Mouse (Mus musculus): ENCODE measurements around the gene Clcn6. TPM values are rescaled to one million over a fixed set of nuclear protein-coding genes. Genes with fewer than 3 reads are reported as not detected.

The Clcn6 gene
- 7.4 and 7.8 TPM in 2 replicates for polyA plus RNA-seq (2014; fragmentation: Nextera tagmentation; extraction: Ambion mirVana)

DNA sequence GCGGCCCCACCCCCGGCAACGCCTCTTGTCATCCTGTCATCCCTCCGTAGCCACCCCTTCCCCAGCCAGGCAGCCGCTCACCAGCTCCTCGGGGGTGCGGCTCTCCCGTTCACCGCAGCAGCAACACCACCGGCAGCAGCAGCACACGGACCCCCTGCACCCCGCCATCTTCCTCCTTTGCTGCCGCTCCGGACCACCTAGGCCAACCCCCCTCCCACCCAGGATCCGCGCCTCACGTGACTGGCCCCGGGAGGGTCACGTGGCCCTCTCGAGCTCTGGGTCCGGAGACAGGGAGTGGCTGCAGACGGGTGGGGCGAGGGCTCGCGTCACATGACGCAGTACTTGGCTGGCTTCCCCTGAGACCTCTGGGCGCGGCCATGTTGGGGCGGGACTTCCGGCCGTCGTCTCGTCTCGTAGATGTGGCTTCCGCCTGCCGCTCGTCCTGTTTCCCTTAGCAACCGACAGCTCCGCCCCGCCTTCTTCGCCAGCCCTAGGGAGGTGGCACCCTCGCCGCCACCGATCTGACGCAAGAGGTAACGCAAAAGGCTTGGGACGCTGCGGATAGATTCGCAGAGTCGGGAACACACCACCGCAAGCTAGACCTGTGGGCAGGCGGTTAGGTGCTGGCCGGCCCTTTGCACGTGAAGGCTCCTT, at the start of gene Clcn6, which contains the start of gene Mthfr:
TSS of gene Clcn6 (minus strand) at position 222 of the 654 bp plus-strand sequence.
TSS of gene Mthfr (plus strand) at position 478 of the 654 bp plus-strand sequence.
- Histone ChIP-seq H3K36me3 (ENCODE audit: control insufficient read depth, insufficient read depth, low read length) (peaks cover 21% of the 10 kb centered on the region), H3K4me1 (ENCODE audit: control insufficient read depth, insufficient read depth, low read length) (peaks cover 33% of the 10 kb centered on the region), H3K4me3 (ENCODE audit: low read depth, low read length) (peak within 1 kb of the TSS; percentile 87), H3K9ac (ENCODE audit: low read depth, low read length) (peak within 1 kb of the TSS; percentile 80), H3K27me3 (replicated peaks; ENCODE audit: control insufficient read depth, insufficient read depth, low read length) (no peaks in the 10 kb centered on the region), H3K9me3 (ENCODE audit: control insufficient read depth, low read length) (no peaks in the 10 kb centered on the region), H3K4me2 (ENCODE audit: low read depth, low read length) (peak within 1 kb of the TSS; percentile 95), H3K27ac (replicated peaks; ENCODE audit: low read depth, low read length) (peak within 1 kb of the TSS; percentile 83)
- DNase-seq (ENCODE audit: low spot score) = peak; percentile 99
- 0% methylated on average over 40 of the region's 54 CpGs for WGBS
- peak; percentile 91 for ATAC-seq (ENCODE audit: low read depth)

- ATAC-seq (ENCODE audit: low read depth) = peak; percentile 94
- Histone ChIP-seq H3K27ac (replicated peaks; ENCODE audit: low read depth, low read length) (peak within 1 kb of the TSS; percentile 39; the same call in 1 of the 2 replicates), H3K9me3 (ENCODE audit: control insufficient read depth, low read length) (no peaks in the 10 kb centered on the region), H3K9ac (ENCODE audit: low read depth, low read length) (peak within 1 kb of the TSS; percentile 86), H3K4me1 (ENCODE audit: control insufficient read depth, insufficient read depth, low read length) (peaks cover 13% of the 10 kb centered on the region; the same call in 1 of the 2 replicates), H3K4me2 (ENCODE audit: low read depth, low read length) (peak within 1 kb of the TSS; percentile 82), H3K27me3 (replicated peaks; ENCODE audit: control insufficient read depth, insufficient read depth, low read length) (no peaks in the 10 kb centered on the region), H3K4me3 (ENCODE audit: low read depth, low read length) (peak within 1 kb of the TSS; percentile 74), H3K36me3 (ENCODE audit: control insufficient read depth, insufficient read depth, low read length) (no peaks in the 10 kb centered on the region)
- DNase-seq (ENCODE audit: low spot score) = peak; percentile 97
- WGBS = 7% methylated on average over 19 of the region's 34 CpGs
Measured at GRCm38 (mm10) chr4:148087907-148088527, 49.4 kb upstream of the Clcn6 start, which contains the start of gene Agtrap. TSS of gene Agtrap (minus strand) at chr4:148088031.

GRCm38 (mm10) chr4:148087091-148087906, 48.7 kb upstream of the Clcn6 start:
- Histone ChIP-seq H3K9ac (ENCODE audit: low read depth, low read length) (peak overlapping the region; percentile 86), H3K27me3 (replicated peaks; ENCODE audit: control insufficient read depth, insufficient read depth, low read length) (no peaks in the 10 kb centered on the region), H3K36me3 (ENCODE audit: control insufficient read depth, insufficient read depth, low read length) (no peaks in the 10 kb centered on the region), H3K4me2 (ENCODE audit: low read depth, low read length) (peak overlapping the region; percentile 82), H3K4me1 (ENCODE audit: control insufficient read depth, insufficient read depth, low read length) (peaks cover 13% of the 10 kb centered on the region; the same call in 1 of the 2 replicates), H3K27ac (replicated peaks; ENCODE audit: low read depth, low read length) (peak overlapping the region; percentile 39; the same call in 1 of the 2 replicates), H3K9me3 (ENCODE audit: control insufficient read depth, low read length) (no peaks in the 10 kb centered on the region), H3K4me3 (ENCODE audit: low read depth, low read length) (peak overlapping the region; percentile 74)
- WGBS = 8% methylated on average over 13 of the region's 30 CpGs
- peak; percentile 16 for DNase-seq (ENCODE audit: low spot score)
- peak; percentile 16 for ATAC-seq (ENCODE audit: low read depth)

- H3K9ac ChIP-seq (ENCODE audit: low read depth, low read length) = no peak overlapping the region
Measured at GRCm38 (mm10) chr4:148085907-148086305, 47.3 kb upstream of the Clcn6 start.

GRCm38 (mm10) chr4:148085131-148085906, 46.7 kb upstream of the Clcn6 start:
- 29% methylated on average over 10 of the region's 10 CpGs for WGBS
- ATAC-seq (ENCODE audit: low read depth) (no peak), DNase-seq (ENCODE audit: low spot score) (no peak)
- Histone ChIP-seq H3K9ac (ENCODE audit: low read depth, low read length) (no peak overlapping the region), H3K27ac (replicated peaks; ENCODE audit: low read depth, low read length) (no peak overlapping the region), H3K4me2 (ENCODE audit: low read depth, low read length) (no peak overlapping the region), H3K4me1 (ENCODE audit: control insufficient read depth, insufficient read depth, low read length) (peaks cover 13% of the 10 kb centered on the region; the same call in 1 of the 2 replicates), H3K9me3 (ENCODE audit: control insufficient read depth, low read length) (no peaks in the 10 kb centered on the region), H3K36me3 (ENCODE audit: control insufficient read depth, insufficient read depth, low read length) (peaks cover 5% of the 10 kb centered on the region; the same call in 1 of the 2 replicates), H3K27me3 (replicated peaks; ENCODE audit: control insufficient read depth, insufficient read depth, low read length) (no peaks in the 10 kb centered on the region), H3K4me3 (ENCODE audit: low read depth, low read length) (no peak overlapping the region)

More at GRCm38 (mm10) chr4:148085907-148086305, 47.3 kb upstream of the Clcn6 start:
- H3K27ac ChIP-seq (replicated peaks; ENCODE audit: low read depth, low read length) = no peak overlapping the region
- DNase-seq (ENCODE audit: low spot score) (no peak), ATAC-seq (ENCODE audit: low read depth) (no peak)
- H3K27me3 ChIP-seq (replicated peaks; ENCODE audit: control insufficient read depth, insufficient read depth, low read length) = no peaks in the 10 kb centered on the region
- H3K36me3 ChIP-seq (ENCODE audit: control insufficient read depth, insufficient read depth, low read length) = peaks cover 5% of the 10 kb centered on the region; the same call in 1 of the 2 replicates
- no peak overlapping the region for H3K4me3 ChIP-seq (ENCODE audit: low read depth, low read length)
- H3K9me3 ChIP-seq (ENCODE audit: control insufficient read depth, low read length) = no peaks in the 10 kb centered on the region
- H3K4me2 ChIP-seq (ENCODE audit: low read depth, low read length) = no peak overlapping the region
- H3K4me1 ChIP-seq (ENCODE audit: control insufficient read depth, insufficient read depth, low read length) = peaks cover 13% of the 10 kb centered on the region; the same call in 1 of the 2 replicates
- WGBS = 74% methylated on average over 3 of the region's 3 CpGs

DNA sequence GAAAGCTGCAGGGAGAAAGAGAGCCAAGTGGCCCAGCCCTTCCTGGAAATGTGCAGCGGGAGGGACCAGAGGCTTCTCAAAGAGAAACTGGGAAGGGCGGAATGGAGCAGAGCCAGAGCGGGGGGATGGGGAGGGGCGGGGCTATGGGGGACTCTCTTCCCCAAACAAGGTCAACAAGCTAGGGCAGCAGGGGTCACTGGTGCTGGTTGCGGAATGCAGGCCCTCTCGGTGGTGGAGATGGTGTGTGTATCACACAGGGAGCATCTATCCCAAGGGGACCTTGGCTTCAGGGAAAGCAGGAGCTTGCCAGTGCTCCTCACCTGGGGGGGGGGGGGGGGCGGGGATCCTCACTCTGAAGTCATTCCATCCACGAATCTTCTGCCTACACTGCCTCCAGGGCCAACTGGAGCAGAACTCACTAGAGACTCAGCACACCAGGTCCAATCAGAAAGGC, 45.7 kb upstream of the Clcn6 start:
- no peak overlapping the region for H3K4me2 ChIP-seq (ENCODE audit: low read depth, low read length)
- 21% methylated on average over 5 of the region's 8 CpGs for WGBS
- ATAC-seq (ENCODE audit: low read depth) = no peak
- H3K36me3 ChIP-seq (ENCODE audit: control insufficient read depth, insufficient read depth, low read length) = peaks cover 5% of the 10 kb centered on the region; the same call in 1 of the 2 replicates
- no peak overlapping the region for H3K27ac ChIP-seq (replicated peaks; ENCODE audit: low read depth, low read length)
- peak; percentile 43 for DNase-seq (ENCODE audit: low spot score)
- peaks cover 13% of the 10 kb centered on the region; the same call in 1 of the 2 replicates for H3K4me1 ChIP-seq (ENCODE audit: control insufficient read depth, insufficient read depth, low read length)
- H3K9ac ChIP-seq (ENCODE audit: low read depth, low read length) = no peak overlapping the region
- no peaks in the 10 kb centered on the region for H3K9me3 ChIP-seq (ENCODE audit: control insufficient read depth, low read length)
- no peak overlapping the region for H3K4me3 ChIP-seq (ENCODE audit: low read depth, low read length)
- H3K27me3 ChIP-seq (replicated peaks; ENCODE audit: control insufficient read depth, insufficient read depth, low read length) = no peaks in the 10 kb centered on the region

DNA sequence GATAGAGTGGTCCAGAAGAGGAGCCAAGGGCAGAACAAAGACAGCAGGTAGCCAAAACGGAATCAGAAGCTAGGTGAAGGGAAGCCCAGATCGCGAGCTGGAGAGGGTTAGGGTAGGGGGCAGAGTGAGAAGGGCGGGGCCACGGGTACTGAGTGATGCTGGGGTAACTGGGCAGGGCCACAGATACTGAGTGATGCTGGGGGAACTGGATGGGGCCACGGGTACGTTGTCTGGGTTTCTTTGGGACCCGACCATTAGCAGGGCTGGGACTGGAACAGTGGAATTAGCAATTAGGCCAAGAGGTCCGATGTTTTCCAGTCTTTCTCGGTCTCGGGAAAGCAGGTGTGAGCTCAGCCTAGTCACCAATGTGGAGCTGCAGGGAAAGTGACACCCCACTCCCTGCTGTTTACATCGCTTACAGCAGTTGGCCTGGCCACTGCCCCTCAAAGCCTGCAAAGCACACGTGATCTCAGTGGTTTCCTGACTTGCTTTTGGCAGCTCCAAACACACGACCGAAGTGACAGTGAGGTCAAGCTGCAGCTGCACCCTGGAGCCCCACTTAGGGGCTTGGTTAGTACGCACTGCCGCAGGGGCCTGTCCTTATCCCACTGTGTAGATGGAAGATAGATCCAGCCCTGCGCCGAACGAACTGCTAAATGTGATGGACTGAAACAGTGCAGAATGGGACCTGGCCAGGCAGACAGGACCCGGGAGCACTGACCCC, 44.7 kb upstream of the Clcn6 start:
- Histone ChIP-seq H3K9ac (ENCODE audit: low read depth, low read length) (0 out of 2 replicates have a peak overlapping the region, but pooled peaks have one; percentile 9), H3K4me1 (ENCODE audit: control insufficient read depth, insufficient read depth, low read length) (peaks cover 13% of the 10 kb centered on the region; the same call in 1 of the 2 replicates), H3K36me3 (ENCODE audit: control insufficient read depth, insufficient read depth, low read length) (peaks cover 5% of the 10 kb centered on the region; the same call in 1 of the 2 replicates), H3K9me3 (ENCODE audit: control insufficient read depth, low read length) (no peaks in the 10 kb centered on the region), H3K4me2 (ENCODE audit: low read depth, low read length) (no peak overlapping the region), H3K27ac (replicated peaks; ENCODE audit: low read depth, low read length) (no peak overlapping the region), H3K27me3 (replicated peaks; ENCODE audit: control insufficient read depth, insufficient read depth, low read length) (no peaks in the 10 kb centered on the region), H3K4me3 (ENCODE audit: low read depth, low read length) (no peak overlapping the region)
- peak; percentile 63 for DNase-seq (ENCODE audit: low spot score)
- no peak for ATAC-seq (ENCODE audit: low read depth)
- WGBS = 53% methylated on average over 20 of the region's 21 CpGs

Data from embryonic facial prominence, embryonic 14.5 days (tissue).